Mouse (Mus musculus) thymus, adult 2 months (tissue): ENCODE data around the gene Mcm9. TPM values are rescaled to one million over a fixed set of nuclear protein-coding genes. Genes with fewer than 3 reads are reported as not detected.

Experiments used
- DNase-seq: peaks from one replicate; pipeline ENCODE4 v3.0.0; 2021
- H3K27ac ChIP-seq: fragments of 200-500 bp; 2 replicates; pipeline ENCODE4 v1.5.1; 2012; ENCODE audit warnings: low read length, control low read depth; ENCODE audit not compliant: control insufficient read depth, insufficient read depth
- H3K27me3 ChIP-seq: fragments of 200-500 bp; 2 replicates; pipeline ENCODE4 v1.6.1; 2012; ENCODE audit warnings: mild to moderate bottlenecking, low read length, moderate library complexity, mixed read lengths; ENCODE audit not compliant: control insufficient read depth, insufficient read depth
- H3K36me3 ChIP-seq: fragments of 200-500 bp; 2 replicates; pipeline ENCODE4 v1.6.1; 2012; ENCODE audit warnings: mild to moderate bottlenecking, low read length, moderate library complexity; ENCODE audit not compliant: control insufficient read depth, insufficient read depth
- H3K4me1 ChIP-seq: fragments of 200-500 bp; replicated peaks from 2 replicates; pipeline ENCODE4 v1.6.1; 2012; ENCODE audit warnings: low read length; ENCODE audit not compliant: control insufficient read depth, insufficient read depth
- H3K4me3 ChIP-seq: fragments of 200-500 bp; 2 replicates; pipeline ENCODE4 v1.5.1; 2012; ENCODE audit warnings: mild to moderate bottlenecking, low read length, control low read depth, moderate library complexity; ENCODE audit not compliant: control insufficient read depth, insufficient read depth
- CTCF ChIP-seq: fragments of 200-500 bp; IDR thresholded peaks from 2 replicates; pipeline ENCODE4 v1.5.1; 2012; ENCODE audit warnings: mild to moderate bottlenecking, control low read depth, low read length, moderate library complexity, borderline replicate concordance; ENCODE audit not compliant: control insufficient read depth, poor library complexity, insufficient read depth; ENCODE audit errors: extremely low read depth
- POLR2A ChIP-seq: fragments of 200-500 bp; IDR thresholded peaks from 2 replicates; pipeline ENCODE4 v1.6.1; 2012; ENCODE audit warnings: mild to moderate bottlenecking, low read length, control low read depth, moderate library complexity; ENCODE audit not compliant: control insufficient read depth, poor library complexity, insufficient read depth; ENCODE audit errors: extremely low read depth
- WGBS: fragments of 180-500 bp; shearing (Covaris S2); methylation state at CpG from one replicate; pipeline ENCODE4 v1.1.7; 2018; 5-methylcytosine and 5-hydroxymethylcytosine counted together
- polyA plus RNA-seq: library from polyadenylated mRNA; depleted of rRNA; stranded (reverse); fragments of >200 nt; gene quantifications from 2 replicates; pipeline ENCODE4 v1.2.3, GENCODE M21; 2012

Mcm9 gene
- polyA plus RNA-seq, 1 experiment: 8.4 TPM

- H3K27me3 ChIP-seq: no peaks in the 10 kb centered on the region
- H3K4me3 ChIP-seq: peak overlapping the region; percentile 98
- H3K27ac ChIP-seq: peak overlapping the region; percentile 56; the same call in 1 of the 2 replicates
- peak; percentile 21; the same call in 1 of the 2 replicates for TF ChIP-seq CTCF
- TF ChIP-seq POLR2A: no peak
- H3K4me1 ChIP-seq: peaks cover 4% of the 10 kb centered on the region; the same call in 1 of the 2 replicates
- DNase-seq: peak; percentile 94
- peaks cover 7% of the 10 kb centered on the region for H3K36me3 ChIP-seq
- WGBS: under 1% methylated on average over 35 of the region's 35 CpGs
Measured at GRCm38 (mm10) chr10:53629918-53630250, 355 bp downstream of the Mcm9 start.

- H3K27me3 ChIP-seq: no peaks in the 10 kb centered on the region
- H3K36me3 ChIP-seq: peaks cover 12% of the 10 kb centered on the region
- TF ChIP-seq POLR2A (peak; percentile 58; the same call in 1 of the 2 replicates), CTCF (peak; percentile 61; the same call in 1 of the 2 replicates)
- DNase-seq: peak; percentile 96
- H3K27ac ChIP-seq: peak overlapping the region; percentile 56
- peaks cover 4% of the 10 kb centered on the region; the same call in 1 of the 2 replicates for H3K4me1 ChIP-seq
- under 1% methylated on average over 67 of the region's 67 CpGs for WGBS
- peak overlapping the region; percentile 98 for H3K4me3 ChIP-seq
Measured at GRCm38 (mm10) chr10:53629247-53629917, 857 bp downstream of the Mcm9 start.

GRCm38 (mm10) chr10:53615850-53616616 is 14.2 kb downstream of the Mcm9 start:
- no peak for TF ChIP-seq POLR2A
- TF ChIP-seq CTCF: no peak

GRCm38 (mm10) chr10:53613955-53614354 is 16.3 kb downstream of the Mcm9 start:
- Histone ChIP-seq H3K36me3 (peaks cover 46% of the 10 kb centered on the region), H3K4me1 (no peaks in the 10 kb centered on the region), H3K27me3 (no peaks in the 10 kb centered on the region), H3K4me3 (no peak overlapping the region), H3K27ac (no peak overlapping the region)
- no peak for DNase-seq
- whole genome bisulfite sequencing: 95% methylated on average over 1 of the region's 1 CpGs
- TF ChIP-seq CTCF (no peak), POLR2A (no peak)

More at GRCm38 (mm10) chr10:53615850-53616616, 14.2 kb downstream of the Mcm9 start:
- no peak for DNase-seq
- Histone ChIP-seq H3K36me3 (peaks cover 35% of the 10 kb centered on the region), H3K27me3 (no peaks in the 10 kb centered on the region), H3K27ac (no peak overlapping the region), H3K4me3 (no peak overlapping the region), H3K4me1 (no peaks in the 10 kb centered on the region)
- WGBS: 58% methylated on average over 8 of the region's 8 CpGs

GRCm38 (mm10) chr10:53612172-53612571 is 18.1 kb downstream of the Mcm9 start:
- no peaks in the 10 kb centered on the region for H3K4me1 ChIP-seq
- no peak overlapping the region for H3K27ac ChIP-seq
- no peak for DNase-seq
- no peak overlapping the region for H3K4me3 ChIP-seq
- TF ChIP-seq POLR2A (no peak), CTCF (no peak)
- WGBS: 97% methylated on average over 1 of the region's 1 CpGs
- H3K36me3 ChIP-seq: peaks cover 61% of the 10 kb centered on the region
- H3K27me3 ChIP-seq: no peaks in the 10 kb centered on the region

GRCm38 (mm10) chr10:53608274-53608673 is 22.0 kb downstream of the Mcm9 start:
- DNase-seq: no peak
- 56% methylated on average over 2 of the region's 2 CpGs for WGBS
- Histone ChIP-seq H3K27me3 (no peaks in the 10 kb centered on the region), H3K27ac (no peak overlapping the region), H3K4me1 (no peaks in the 10 kb centered on the region), H3K36me3 (peaks cover 74% of the 10 kb centered on the region), H3K4me3 (no peak overlapping the region)
- no peak for TF ChIP-seq POLR2A
- no peak for TF ChIP-seq CTCF

- no peak for DNase-seq
- WGBS: 90% methylated on average over 2 of the region's 2 CpGs
- no peak overlapping the region for H3K4me3 ChIP-seq
- no peaks in the 10 kb centered on the region for H3K27me3 ChIP-seq
- H3K36me3 ChIP-seq: peaks cover 75% of the 10 kb centered on the region
- H3K27ac ChIP-seq: no peak overlapping the region
- TF ChIP-seq POLR2A: no peak
- TF ChIP-seq CTCF: no peak
- H3K4me1 ChIP-seq: no peaks in the 10 kb centered on the region
Measured at GRCm38 (mm10) chr10:53605328-53605727, 24.9 kb downstream of the Mcm9 start.
